Mouse (Mus musculus) erythroblast, embryonic 14.5 days (primary cell): ENCODE data around the gene Tcp1. TPM values are rescaled to one million over a fixed set of nuclear protein-coding genes. Genes with fewer than 3 reads are reported as not detected.

Experiments
- H3K27me3 ChIP-seq: 2 replicates; pipeline ENCODE4 v1.6.1; 2012; ENCODE audit warnings: inconsistent platforms; ENCODE audit not compliant: control insufficient read depth
- H3K36me3 ChIP-seq: 2 replicates; pipeline ENCODE4 v1.6.1; 2012; ENCODE audit warnings: mild to moderate bottlenecking, inconsistent platforms; ENCODE audit not compliant: control insufficient read depth
- H3K4me1 ChIP-seq: 2 replicates; pipeline ENCODE4 v1.6.1; 2012; ENCODE audit warnings: inconsistent platforms; ENCODE audit not compliant: control insufficient read depth
- H3K4me3 ChIP-seq: replicated peaks from 2 replicates; pipeline ENCODE3; 2012; ENCODE audit warnings: moderate library complexity, mild to moderate bottlenecking, inconsistent platforms
- H3K9me3 ChIP-seq: 2 replicates; pipeline ENCODE4 v1.6.1; 2012; ENCODE audit warnings: low read length, inconsistent platforms, mixed read lengths; ENCODE audit not compliant: control insufficient read depth
- GATA1 ChIP-seq: IDR thresholded peaks from 2 replicates; pipeline ENCODE4 v1.6.1; 2012; ENCODE audit warnings: low read length, inconsistent platforms, mixed read lengths
- TAL1 ChIP-seq: IDR thresholded peaks from 3 replicates; pipeline ENCODE4 v1.6.1; 2012; ENCODE audit warnings: low read length, inconsistent platforms, mixed read lengths
- polyA plus RNA-seq: library from polyadenylated mRNA; stranded (reverse); fragments of >175 nt; gene quantifications from 2 replicates; pipeline ENCODE4 v1.2.3, GENCODE M21; 2012

Tcp1 gene
- 2.7 and 2.9 TPM in 2 replicates for polyA plus RNA-seq

DNA sequence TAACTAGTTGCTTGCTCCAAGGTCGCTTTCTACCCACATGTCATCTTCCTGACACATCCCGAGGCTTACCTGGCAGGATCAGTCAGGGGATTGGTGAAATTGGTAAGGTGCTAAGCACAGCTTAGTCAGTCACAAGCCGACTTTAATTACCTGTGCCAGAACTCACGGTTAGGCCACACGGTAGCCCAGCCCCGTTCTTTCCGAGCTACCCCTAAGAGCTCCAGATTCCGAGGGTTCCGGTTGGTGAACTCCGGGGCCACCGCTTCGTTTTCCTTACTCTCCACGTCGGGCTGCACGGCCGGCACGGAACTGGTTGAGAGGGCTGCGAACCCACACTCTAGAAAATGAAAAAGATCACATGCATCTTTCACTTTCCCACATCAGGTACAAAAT is at the start of gene Tcp1:
TSS of gene Tcp1 (plus strand) at position 214 of the 393 bp plus-strand sequence.
- no peak for TF ChIP-seq TAL1
- no peak for TF ChIP-seq GATA1
- Histone ChIP-seq H3K4me3 (peak within 1 kb of the TSS; percentile 90), H3K27me3 (no peaks in the 10 kb centered on the region), H3K9me3 (no peaks in the 10 kb centered on the region), H3K36me3 (peaks cover 72% of the 10 kb centered on the region), H3K4me1 (peaks cover 27% of the 10 kb centered on the region)

- peaks cover 13% of the 10 kb centered on the region for H3K27me3 ChIP-seq
- TF ChIP-seq TAL1 (no peak), GATA1 (no peak)
Measured at GRCm38 (mm10) chr17:12866853-12867252, 48.6 kb upstream of the Tcp1 start.

GRCm38 (mm10) chr17:12868043-12868442 is 47.5 kb upstream of the Tcp1 start, which contains the start of gene Mas1:
TSS of gene Mas1 (minus strand) at chr17:12868143.
- TF ChIP-seq GATA1: no peak
- no peak for TF ChIP-seq TAL1
- Histone ChIP-seq H3K4me3 (no peak within 1 kb of the TSS), H3K9me3 (no peaks in the 10 kb centered on the region), H3K4me1 (no peaks in the 10 kb centered on the region), H3K27me3 (peaks cover 21% of the 10 kb centered on the region), H3K36me3 (no peaks in the 10 kb centered on the region)

More at GRCm38 (mm10) chr17:12866853-12867252, 48.6 kb upstream of the Tcp1 start:
- no peaks in the 10 kb centered on the region for H3K36me3 ChIP-seq
- no peaks in the 10 kb centered on the region for H3K9me3 ChIP-seq
- H3K4me3 ChIP-seq: no peak overlapping the region
- no peaks in the 10 kb centered on the region for H3K4me1 ChIP-seq

- H3K9me3 ChIP-seq: no peaks in the 10 kb centered on the region
- H3K4me3 ChIP-seq: no peak overlapping the region
- H3K36me3 ChIP-seq: no peaks in the 10 kb centered on the region
- H3K27me3 ChIP-seq: peaks cover 21% of the 10 kb centered on the region
- TF ChIP-seq TAL1: no peak
- TF ChIP-seq GATA1: no peak
- H3K4me1 ChIP-seq: no peaks in the 10 kb centered on the region
Measured at GRCm38 (mm10) chr17:12868640-12869039, 46.9 kb upstream of the Tcp1 start.

- Histone ChIP-seq H3K9me3 (no peaks in the 10 kb centered on the region), H3K4me1 (no peaks in the 10 kb centered on the region), H3K27me3 (peaks cover 26% of the 10 kb centered on the region), H3K4me3 (no peak overlapping the region), H3K36me3 (no peaks in the 10 kb centered on the region)
- TF ChIP-seq TAL1 (no peak), GATA1 (no peak)
Measured at GRCm38 (mm10) chr17:12872275-12873028, 43.0 kb upstream of the Tcp1 start.

GRCm38 (mm10) chr17:12875734-12876133 is 39.8 kb upstream of the Tcp1 start, which contains the start of gene Mrgprh:
TSS of gene Mrgprh (plus strand) at chr17:12876034.
- H3K4me3 ChIP-seq: no peak within 1 kb of the TSS
- peaks cover 3% of the 10 kb centered on the region; the same call in 1 of the 2 replicates for H3K4me1 ChIP-seq
- peaks cover 28% of the 10 kb centered on the region for H3K27me3 ChIP-seq
- no peaks in the 10 kb centered on the region for H3K36me3 ChIP-seq
- no peak for TF ChIP-seq TAL1
- no peak for TF ChIP-seq GATA1
- H3K9me3 ChIP-seq: no peaks in the 10 kb centered on the region

- Histone ChIP-seq H3K27me3 (peaks cover 10% of the 10 kb centered on the region), H3K9me3 (no peaks in the 10 kb centered on the region), H3K36me3 (no peaks in the 10 kb centered on the region), H3K4me1 (peaks cover 3% of the 10 kb centered on the region; the same call in 1 of the 2 replicates), H3K4me3 (no peak overlapping the region)
- TF ChIP-seq TAL1: no peak
- no peak for TF ChIP-seq GATA1
Measured at GRCm38 (mm10) chr17:12880178-12880577, 35.3 kb upstream of the Tcp1 start.

DNA sequence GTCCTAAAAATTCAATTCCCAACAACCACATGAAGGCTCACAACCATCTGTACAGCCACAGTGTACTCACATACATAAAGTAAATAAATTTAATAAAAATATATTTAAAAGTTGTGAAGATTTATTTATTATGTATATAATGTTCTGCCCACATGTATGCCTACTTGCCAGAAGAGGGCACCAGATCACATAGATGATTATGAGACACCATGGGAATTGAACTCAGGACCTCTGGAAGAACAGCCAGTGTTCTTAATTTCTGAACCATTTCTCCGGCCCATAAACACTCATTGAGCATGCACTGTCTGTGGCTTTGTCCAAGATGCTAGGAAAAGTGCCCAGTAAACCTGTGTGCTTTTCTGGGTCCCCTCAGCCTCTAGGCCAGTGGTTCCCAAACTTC is 34.3 kb upstream of the Tcp1 start:
- Histone ChIP-seq H3K4me3 (no peak overlapping the region), H3K4me1 (peaks cover 3% of the 10 kb centered on the region; the same call in 1 of the 2 replicates), H3K9me3 (no peaks in the 10 kb centered on the region), H3K27me3 (peaks cover 8% of the 10 kb centered on the region), H3K36me3 (no peaks in the 10 kb centered on the region)
- no peak for TF ChIP-seq TAL1
- TF ChIP-seq GATA1: no peak

DNA sequence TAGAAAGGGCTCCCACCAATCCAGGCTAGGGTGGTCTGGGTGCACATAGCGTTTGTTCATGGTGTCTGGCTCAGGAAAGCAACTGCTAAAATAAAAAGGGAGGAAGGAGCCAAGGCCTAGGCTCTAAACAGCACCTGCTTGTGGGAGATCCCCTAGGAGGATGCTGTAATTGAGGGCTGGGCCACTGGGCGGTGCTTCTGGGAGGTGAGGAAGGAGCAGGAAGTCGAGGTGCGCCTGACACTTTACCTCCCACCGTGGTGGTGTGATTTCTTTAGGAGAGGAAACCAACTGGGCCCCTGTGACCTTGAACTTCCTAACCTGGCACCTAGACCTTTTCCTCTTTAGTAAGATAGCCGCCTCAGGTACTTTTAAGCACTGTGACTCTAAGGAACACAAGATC is 28.9 kb upstream of the Tcp1 start:
- TF ChIP-seq GATA1: no peak
- no peak for TF ChIP-seq TAL1
- Histone ChIP-seq H3K36me3 (peaks cover 29% of the 10 kb centered on the region), H3K27me3 (no peaks in the 10 kb centered on the region), H3K4me1 (no peaks in the 10 kb centered on the region), H3K9me3 (no peaks in the 10 kb centered on the region), H3K4me3 (no peak overlapping the region)

DNA sequence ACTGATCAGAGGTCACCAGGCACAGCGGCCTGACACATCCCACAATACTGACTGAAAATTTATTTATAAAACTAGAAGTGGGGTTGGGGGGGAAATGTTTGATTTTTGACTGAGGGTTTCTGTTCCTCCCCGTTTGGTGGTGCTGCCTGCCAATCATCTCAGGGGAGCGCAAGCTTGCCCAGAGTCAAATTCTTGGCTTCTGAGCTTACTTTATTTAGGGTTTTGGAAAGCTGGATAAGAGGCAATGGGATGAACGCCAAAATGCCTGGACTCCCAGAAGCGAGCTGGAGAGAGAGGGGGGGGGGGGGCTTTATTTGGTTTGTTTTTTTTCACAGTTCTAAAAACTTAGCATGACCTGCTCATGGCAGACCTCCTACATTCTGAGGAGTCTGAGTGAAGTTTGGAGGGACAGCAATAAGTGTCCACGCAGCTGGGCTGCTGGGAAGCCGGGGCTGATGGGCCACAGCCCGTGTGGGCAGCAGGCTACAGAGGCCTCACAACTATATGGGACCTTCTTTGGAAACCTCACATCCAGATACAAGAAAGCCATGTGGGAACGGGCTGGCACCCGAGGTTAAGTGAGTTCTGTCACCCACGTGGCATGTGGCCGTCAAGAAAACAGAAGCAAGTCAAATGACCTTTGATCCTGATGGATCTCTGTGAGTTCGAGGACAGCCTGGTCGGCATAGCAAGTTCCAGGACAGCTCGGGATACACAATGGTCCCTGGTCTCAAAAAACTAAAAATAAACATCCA is 28.3 kb upstream of the Tcp1 start:
- H3K4me1 ChIP-seq: no peaks in the 10 kb centered on the region
- H3K9me3 ChIP-seq: no peaks in the 10 kb centered on the region
- H3K36me3 ChIP-seq: peaks cover 34% of the 10 kb centered on the region
- no peaks in the 10 kb centered on the region for H3K27me3 ChIP-seq
- no peak for TF ChIP-seq GATA1
- TF ChIP-seq TAL1: no peak
- H3K4me3 ChIP-seq: no peak overlapping the region
